In the genomic region with DNA sequence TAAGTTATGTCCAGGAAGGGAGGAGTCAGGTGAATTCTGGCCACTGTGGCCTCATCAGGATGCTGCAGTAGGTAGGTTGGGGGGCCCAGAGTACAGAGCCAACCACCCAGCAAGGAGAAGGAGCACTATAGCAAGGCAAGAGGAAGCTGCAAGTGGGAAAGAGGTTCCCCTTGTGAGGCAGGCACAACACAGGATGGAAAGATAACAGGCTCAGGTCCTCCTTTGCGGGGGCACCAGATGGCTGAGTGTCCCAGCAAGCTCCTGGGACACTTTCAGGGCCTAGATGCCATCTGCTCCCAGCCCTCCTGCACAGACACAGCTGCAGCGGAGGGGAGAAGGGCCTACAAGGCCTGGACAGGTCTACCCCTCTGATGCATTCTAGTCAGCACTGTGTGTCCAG, we compare ENCODE assay signal across 14 mouse cellular contexts.
DNase-seq lines count a peak whose midpoint lies in the region; ATAC-seq and TF ChIP-seq lines count a peak whose summit lies in the region.
"Had no signal": no experiment of that assay in that cellular context is flagged by ENCODE, and none has a peak within 500 bp of the region (broad histone marks: within the 10 kb centered on the region; RNA-seq: fewer than 3 reads in every experiment).

No protein-coding gene starts in this region.

- TF ChIP-seq CTCF in midbrain, postnatal 0 days (IDR thresholded peaks at IDR 0.05): no peak

- H3K4me3 ChIP-seq in midbrain, embryonic 10.5 days: no peak overlapping the region
- H3K4me3 ChIP-seq in midbrain, postnatal 0 days (ENCODE audit: low read depth, low read length): no peak overlapping the region
- H3K4me3 ChIP-seq in hindbrain, embryonic 13.5 days: no peak overlapping the region
- no peak overlapping the region for H3K4me3 ChIP-seq in neural tube, embryonic 15.5 days (replicated peaks)
- H3K4me3 ChIP-seq: embryonic facial prominence, embryonic 12.5 days; heart, embryonic 13.5 days; limb, embryonic 12.5 days had no signal

- H3K27ac ChIP-seq in midbrain, embryonic 10.5 days (replicated peaks): peak overlapping the region; percentile 39; the same call in 1 of the 2 replicates
- H3K27ac ChIP-seq in midbrain, postnatal 0 days (ENCODE audit: low read depth, low read length): no peak overlapping the region
- H3K27ac ChIP-seq in hindbrain, embryonic 13.5 days: peak overlapping the region; percentile 84
- H3K27ac ChIP-seq in neural tube, embryonic 15.5 days (replicated peaks): peak overlapping the region; percentile 63
- H3K27ac ChIP-seq: embryonic facial prominence, embryonic 12.5 days; heart, embryonic 13.5 days; limb, embryonic 12.5 days had no signal

- H3K9ac ChIP-seq in midbrain, postnatal 0 days (replicated peaks; ENCODE audit: low read length, poor library complexity, severe bottlenecking): no peak overlapping the region
- H3K9ac ChIP-seq in hindbrain, embryonic 13.5 days: 0 out of 2 replicates have a peak overlapping the region, but pooled peaks have one; percentile 24
- H3K9ac ChIP-seq in neural tube, embryonic 15.5 days (replicated peaks): no peak overlapping the region
- H3K9ac ChIP-seq: embryonic facial prominence, embryonic 12.5 days; heart, embryonic 13.5 days; limb, embryonic 12.5 days had no signal

- WGBS in midbrain, embryonic 10.5 days: 86% methylated on average over 2 of the region's 2 CpGs
- 72% methylated on average over 2 of the region's 2 CpGs for whole genome bisulfite sequencing in midbrain, postnatal 0 days
- 41% methylated on average over 2 of the region's 2 CpGs for WGBS in hindbrain, embryonic 13.5 days
- WGBS in neural tube, embryonic 15.5 days: 24% methylated on average over 2 of the region's 2 CpGs

- H3K36me3 ChIP-seq in midbrain, embryonic 10.5 days: peaks cover 17% of the 10 kb centered on the region
- peaks cover 3% of the 10 kb centered on the region; the same call in 1 of the 2 replicates for H3K36me3 ChIP-seq in midbrain, postnatal 0 days (ENCODE audit: insufficient read depth, low read length)
- H3K36me3 ChIP-seq in hindbrain, embryonic 13.5 days: 0 out of 2 replicates have a peak, but pooled peaks cover 3% of the 10 kb centered on the region
- no peaks in the 10 kb centered on the region for H3K36me3 ChIP-seq in neural tube, embryonic 15.5 days
- H3K36me3 ChIP-seq: embryonic facial prominence, embryonic 12.5 days; G1E; heart, embryonic 13.5 days; limb, embryonic 12.5 days had no signal

- H3K4me1 ChIP-seq in midbrain, embryonic 10.5 days: peaks cover 60% of the 10 kb centered on the region
- peaks cover 6% of the 10 kb centered on the region; the same call in 1 of the 2 replicates for H3K4me1 ChIP-seq in midbrain, postnatal 0 days (ENCODE audit: insufficient read depth, low read length)
- H3K4me1 ChIP-seq in hindbrain, embryonic 13.5 days (replicated peaks): peaks cover 69% of the 10 kb centered on the region
- peaks cover 51% of the 10 kb centered on the region for H3K4me1 ChIP-seq in neural tube, embryonic 15.5 days

- no peak overlapping the region for H3K4me2 ChIP-seq in midbrain, postnatal 0 days (ENCODE audit: low read depth, low read length, poor library complexity, severe bottlenecking)
- H3K4me2 ChIP-seq in hindbrain, embryonic 13.5 days: no peak overlapping the region
- H3K4me2 ChIP-seq in neural tube, embryonic 15.5 days: no peak overlapping the region
- H3K4me2 ChIP-seq: embryonic facial prominence, embryonic 12.5 days; heart, embryonic 13.5 days; limb, embryonic 12.5 days had no signal

- H3K27me3 ChIP-seq in midbrain, embryonic 10.5 days (ENCODE audit: low read depth, poor library complexity, severe bottlenecking): no peaks in the 10 kb centered on the region
- no peaks in the 10 kb centered on the region for H3K27me3 ChIP-seq in midbrain, postnatal 0 days (ENCODE audit: insufficient read depth, low read length)
- no peaks in the 10 kb centered on the region for H3K27me3 ChIP-seq in hindbrain, embryonic 13.5 days
- no peaks in the 10 kb centered on the region for H3K27me3 ChIP-seq in neural tube, embryonic 15.5 days (replicated peaks)
- H3K27me3 ChIP-seq: embryonic facial prominence, embryonic 12.5 days; heart, embryonic 13.5 days; limb, embryonic 12.5 days had no signal

- no peak for ATAC-seq in midbrain, postnatal 0 days (ENCODE audit: low FRiP score)
- ATAC-seq in hindbrain, embryonic 13.5 days (ENCODE audit: low FRiP score): peak; percentile 36
- ATAC-seq in neural tube, embryonic 15.5 days (ENCODE audit: low FRiP score): no peak
- ATAC-seq in inflammation-experienced regulatory T-cells, adult 6 months: no peak
- ATAC-seq in CD4-positive, CD25-positive, alpha-beta regulatory T cell, adult 4 months: no peak
- ATAC-seq: intestine, postnatal 0 days had no signal

- peak; percentile 43 to 66 for DNase-seq in adrenal gland, adult (ENCODE audit: inconsistent age in 2 of 2, low spot score in 1 of 2)
- no peak for DNase-seq in adrenal gland, postnatal 4 days (ENCODE audit: low spot score in 2 of 2)
- no peak for DNase-seq in midbrain, embryonic 10.5 days (ENCODE audit: low spot score)
- DNase-seq in midbrain, postnatal 0 days (ENCODE audit: low spot score): no peak
- DNase-seq: lung, postnatal 10 days had no signal

- H3K9me3 ChIP-seq in midbrain, embryonic 10.5 days (replicated peaks): no peaks in the 10 kb centered on the region
- no peaks in the 10 kb centered on the region for H3K9me3 ChIP-seq in midbrain, postnatal 0 days (ENCODE audit: low read length)
- no peaks in the 10 kb centered on the region for H3K9me3 ChIP-seq in hindbrain, embryonic 13.5 days
- H3K9me3 ChIP-seq in neural tube, embryonic 15.5 days (replicated peaks): no peaks in the 10 kb centered on the region
- H3K9me3 ChIP-seq: embryonic facial prominence, embryonic 12.5 days; G1E; heart, embryonic 13.5 days; limb, embryonic 12.5 days had no signal

Comparison
In these comparisons a context has a peak if more than half of its experiments do, and no peak if none do; other contexts are left out.
1. DNase-seq: peak in adrenal gland, adult (2 of 2); none in adrenal gland, postnatal 4 days (0 of 2), midbrain, embryonic 10.5 days (single experiment) and midbrain, postnatal 0 days (single experiment).